Mouse (Mus musculus) liver, adult 2 months (tissue): ENCODE measurements around the gene Olfr547. TPM values are rescaled to one million over a fixed set of nuclear protein-coding genes. Genes with fewer than 3 reads are reported as not detected.

ENCODE experiments used
- DNase-seq: peaks from one replicate; pipeline ENCODE4 v3.0.0-alpha.2; 2011; ENCODE audit warnings: low read depth, low spot score; ENCODE audit errors: extremely low read depth
- H3K27ac ChIP-seq: fragments of 200-500 bp; replicated peaks from 2 replicates; pipeline ENCODE4 v1.5.1; 2012; ENCODE audit warnings: low read depth, mild to moderate bottlenecking, control low read depth, inconsistent platforms, low read length; ENCODE audit not compliant: insufficient read depth
- H3K27me3 ChIP-seq: fragments of 200-500 bp; 2 replicates; pipeline ENCODE4 v1.6.1; 2012; ENCODE audit warnings: mild to moderate bottlenecking, moderate library complexity, low read length, inconsistent platforms; ENCODE audit not compliant: control insufficient read depth, insufficient read depth
- H3K36me3 ChIP-seq: fragments of 200-500 bp; 2 replicates; pipeline ENCODE4 v1.6.1; 2012; ENCODE audit warnings: low read length, inconsistent platforms; ENCODE audit not compliant: control insufficient read depth, insufficient read depth
- H3K4me1 ChIP-seq: fragments of 200-500 bp; 2 replicates; pipeline ENCODE4 v1.6.1; 2011; ENCODE audit warnings: low read length; ENCODE audit not compliant: control insufficient read depth, insufficient read depth
- H3K4me3 ChIP-seq: fragments of 200-500 bp; 2 replicates; pipeline ENCODE4 v1.5.1; 2011; ENCODE audit warnings: low read depth, mild to moderate bottlenecking, control low read depth, low read length, moderate library complexity; ENCODE audit not compliant: insufficient read depth
- H3K79me2 ChIP-seq: fragments of 200-500 bp; 2 replicates; pipeline ENCODE4 v1.6.1; 2012; ENCODE audit warnings: inconsistent platforms, mild to moderate bottlenecking, low read length, moderate library complexity; ENCODE audit not compliant: control insufficient read depth, insufficient read depth
- H3K9ac ChIP-seq: fragments of 200-500 bp; 2 replicates; pipeline ENCODE4 v1.6.1; 2012; ENCODE audit warnings: low read depth, mild to moderate bottlenecking, control low read depth, inconsistent platforms, low read length
- CTCF ChIP-seq: fragments of 200-500 bp; IDR thresholded peaks from 2 replicates; pipeline ENCODE4 v1.5.1; 2011; ENCODE audit warnings: low read depth, low read length, control low read depth
- POLR2A ChIP-seq: fragments of 200-500 bp; IDR thresholded peaks from 2 replicates; pipeline ENCODE4 v1.6.1; 2011; ENCODE audit warnings: low read length, control low read depth; ENCODE audit not compliant: insufficient read depth; ENCODE audit errors: extremely low read depth
- WGBS: fragments of 180-500 bp; shearing (Covaris S2); methylation state at CpG from one replicate; pipeline ENCODE4 v1.1.7; 2018; 5-methylcytosine and 5-hydroxymethylcytosine counted together
- polyA plus RNA-seq: library from polyadenylated mRNA; depleted of rRNA; stranded (reverse); fragments of >200 nt; gene quantifications from 2 replicates; pipeline ENCODE4 v1.2.3, GENCODE M21; 2012; rRNA removed
- total RNA-seq: library from RNA; depleted of rRNA; stranded (reverse); fragments of >200 nt; gene quantifications from 2 replicates; pipeline ENCODE4 v1.2.3, GENCODE M21; 2014; rRNA removed

Olfr547 gene
- total and polyA plus RNA-seq, 2 experiments: not detected

- H3K4me3 ChIP-seq: no peak overlapping the region
- H3K27me3 ChIP-seq: no peaks in the 10 kb centered on the region
- DNase-seq: no peak
- TF ChIP-seq POLR2A (no peak), CTCF (no peak)
- WGBS: 91% methylated on average over 3 of the region's 3 CpGs
- no peaks in the 10 kb centered on the region for H3K36me3 ChIP-seq
- H3K79me2 ChIP-seq: no peaks in the 10 kb centered on the region
- H3K9ac ChIP-seq: no peak overlapping the region
- H3K27ac ChIP-seq: no peak overlapping the region
- no peaks in the 10 kb centered on the region for H3K4me1 ChIP-seq
Observed at GRCm38 (mm10) chr7:102573174-102573830, 38.8 kb downstream of the Olfr547 start.

DNA sequence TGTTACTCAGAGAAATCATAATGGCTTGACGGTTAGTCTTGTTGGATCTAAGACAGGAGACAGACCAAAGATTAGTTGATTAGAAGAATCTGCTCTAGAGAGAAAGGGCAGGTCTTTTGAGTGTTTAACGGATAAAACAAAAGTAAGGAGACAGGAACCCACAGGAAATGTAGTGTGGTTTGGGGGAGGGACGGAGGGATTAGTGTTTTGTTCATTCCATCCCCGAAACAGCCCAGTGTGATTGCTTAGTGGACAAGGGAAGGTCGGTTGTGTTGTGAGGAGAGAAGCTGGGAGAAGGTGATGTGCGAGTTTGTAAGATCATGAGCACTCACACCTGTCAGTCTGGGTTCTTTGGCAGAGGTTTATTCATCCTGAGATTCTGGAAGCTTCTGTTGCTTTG lies 41.4 kb downstream of the Olfr547 start:
- Histone ChIP-seq H3K9ac (no peak overlapping the region), H3K4me3 (no peak overlapping the region), H3K79me2 (no peaks in the 10 kb centered on the region), H3K36me3 (no peaks in the 10 kb centered on the region), H3K27me3 (no peaks in the 10 kb centered on the region), H3K27ac (no peak overlapping the region), H3K4me1 (no peaks in the 10 kb centered on the region)
- DNase-seq: no peak
- TF ChIP-seq CTCF: no peak
- no peak for TF ChIP-seq POLR2A
- WGBS: 71% methylated on average over 6 of the region's 6 CpGs

Other genes with a start within 250 kb of the Olfr547 start
- gene Rrm1, start 93.1 kb upstream of the Olfr547 start, total RNA-seq: 7.9 and 10.4 TPM in 2 replicates
- gene Rrm1, start 93.1 kb upstream of the Olfr547 start, polyA plus RNA-seq: 2.2 and 2.3 TPM in 2 replicates
- not detected in 2 replicates for gene Olfr543, start 53.1 kb upstream of the Olfr547 start, total RNA-seq
- not detected in 2 replicates for gene Olfr543, start 53.1 kb upstream of the Olfr547 start, polyA plus RNA-seq
- gene Olfr544, start 46.4 kb upstream of the Olfr547 start, total RNA-seq: not detected in 2 replicates
- gene Olfr544, start 46.4 kb upstream of the Olfr547 start, polyA plus RNA-seq: not detected in 2 replicates
- gene Olfr545, start 35.2 kb upstream of the Olfr547 start, total RNA-seq: not detected in 2 replicates
- not detected in 2 replicates for gene Olfr545, start 35.2 kb upstream of the Olfr547 start, polyA plus RNA-seq
- gene Olfr548-ps1, start 6.1 kb downstream of the Olfr547 start, total RNA-seq: not detected in 2 replicates
- not detected in 2 replicates for gene Olfr548-ps1, start 6.1 kb downstream of the Olfr547 start, polyA plus RNA-seq
- not detected in 2 replicates for gene Olfr549, start 15.1 kb downstream of the Olfr547 start, total RNA-seq
- gene Olfr549, start 15.1 kb downstream of the Olfr547 start, polyA plus RNA-seq: not detected in 2 replicates
- gene Trim21, start 30.7 kb downstream of the Olfr547 start, total RNA-seq: 8.3 and 10.1 TPM in 2 replicates
- gene Trim21, start 30.7 kb downstream of the Olfr547 start, polyA plus RNA-seq: 3.0 and 3.6 TPM in 2 replicates
- not detected in 2 replicates for gene Olfr550, start 36.7 kb downstream of the Olfr547 start, total RNA-seq
- gene Olfr550, start 36.7 kb downstream of the Olfr547 start, polyA plus RNA-seq: not detected in 2 replicates
- gene Olfr551, start 57.1 kb downstream of the Olfr547 start, total RNA-seq: not detected in 2 replicates
- not detected in 2 replicates for gene Olfr551, start 57.1 kb downstream of the Olfr547 start, polyA plus RNA-seq
- not detected in 2 replicates for gene Olfr552, start 63.0 kb downstream of the Olfr547 start, total RNA-seq
- not detected in 2 replicates for gene Olfr552, start 63.0 kb downstream of the Olfr547 start, polyA plus RNA-seq
- gene Olfr553, start 83.5 kb downstream of the Olfr547 start, total RNA-seq: not detected in 2 replicates
- gene Olfr553, start 83.5 kb downstream of the Olfr547 start, polyA plus RNA-seq: not detected in 2 replicates
- gene Olfr554, start 103.7 kb downstream of the Olfr547 start, total RNA-seq: not detected in 2 replicates
- not detected in 2 replicates for gene Olfr554, start 103.7 kb downstream of the Olfr547 start, polyA plus RNA-seq
- not detected in 2 replicates for gene Olfr555, start 124.1 kb downstream of the Olfr547 start, total RNA-seq
- gene Olfr555, start 124.1 kb downstream of the Olfr547 start, polyA plus RNA-seq: not detected in 2 replicates
- gene Olfr556, start 130.2 kb downstream of the Olfr547 start, total RNA-seq: not detected in 2 replicates
- not detected in 2 replicates for gene Olfr556, start 130.2 kb downstream of the Olfr547 start, polyA plus RNA-seq
- 2.3 and 3.0 TPM in 2 replicates for gene Trim68, start 152.6 kb downstream of the Olfr547 start, total RNA-seq
- 2.7 and 4.7 TPM in 2 replicates for gene Trim68, start 152.6 kb downstream of the Olfr547 start, polyA plus RNA-seq
- not detected in 2 replicates for gene Olfr557, start 161.2 kb downstream of the Olfr547 start, total RNA-seq
- not detected in 2 replicates for gene Olfr557, start 161.2 kb downstream of the Olfr547 start, polyA plus RNA-seq
- 0.07 TPM in 1 of 2 replicates, not detected in the other for gene Olfr558, start 167.5 kb downstream of the Olfr547 start, total RNA-seq
- 0.02 TPM in 2 replicates for gene Olfr558, start 167.5 kb downstream of the Olfr547 start, polyA plus RNA-seq
- gene Olfr33, start 184.3 kb downstream of the Olfr547 start, total RNA-seq: not detected in 2 replicates
- not detected in 2 replicates for gene Olfr33, start 184.3 kb downstream of the Olfr547 start, polyA plus RNA-seq
- not detected in 2 replicates for gene Olfr559, start 192.7 kb downstream of the Olfr547 start, total RNA-seq
- gene Olfr559, start 192.7 kb downstream of the Olfr547 start, polyA plus RNA-seq: not detected in 2 replicates
- not detected in 2 replicates for gene Olfr560, start 224.6 kb downstream of the Olfr547 start, total RNA-seq
- not detected in 2 replicates for gene Olfr560, start 224.6 kb downstream of the Olfr547 start, polyA plus RNA-seq
- gene Olfr78, start 224.7 kb downstream of the Olfr547 start, total RNA-seq: 0.09 TPM in 1 of 2 replicates, not detected in the other
- gene Olfr78, start 224.7 kb downstream of the Olfr547 start, polyA plus RNA-seq: not detected in 2 replicates
- not detected in 2 replicates for gene Olfr561, start 236.5 kb downstream of the Olfr547 start, total RNA-seq
- not detected in 2 replicates for gene Olfr561, start 236.5 kb downstream of the Olfr547 start, polyA plus RNA-seq